Mouse (Mus musculus): Measurements from ENCODE around the gene Alcam.

Gene Alcam

DNA sequence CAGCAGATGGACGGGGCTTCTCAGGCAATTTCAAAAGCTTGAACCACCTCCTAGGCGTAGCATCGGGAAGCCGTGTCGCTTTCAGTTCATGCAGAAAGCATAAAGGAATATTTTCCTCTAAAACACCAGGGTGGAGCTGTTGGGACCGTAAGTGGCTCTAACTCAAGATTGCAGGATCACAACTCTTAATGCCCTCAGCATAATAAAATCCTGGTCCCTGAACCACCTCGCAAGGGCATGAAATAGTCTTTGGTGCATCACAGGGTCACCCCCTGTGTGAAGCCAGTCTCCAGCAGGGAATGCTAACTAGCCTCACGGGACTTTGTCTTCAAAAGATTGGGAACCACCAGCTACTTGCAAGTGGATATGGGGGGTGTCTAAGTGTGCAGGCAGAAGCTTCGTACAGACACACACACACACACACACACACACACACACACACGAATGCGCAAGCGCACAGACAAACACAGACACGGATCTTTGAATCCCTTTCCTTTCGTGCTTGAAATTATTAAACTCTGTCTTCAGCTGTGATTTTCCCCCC lies at the start of gene Alcam:
Gene Alcam (minus strand): TSS at position 104 of the 544 bp plus-strand sequence.
- peak; percentile 16 for DNase-seq

DNA sequence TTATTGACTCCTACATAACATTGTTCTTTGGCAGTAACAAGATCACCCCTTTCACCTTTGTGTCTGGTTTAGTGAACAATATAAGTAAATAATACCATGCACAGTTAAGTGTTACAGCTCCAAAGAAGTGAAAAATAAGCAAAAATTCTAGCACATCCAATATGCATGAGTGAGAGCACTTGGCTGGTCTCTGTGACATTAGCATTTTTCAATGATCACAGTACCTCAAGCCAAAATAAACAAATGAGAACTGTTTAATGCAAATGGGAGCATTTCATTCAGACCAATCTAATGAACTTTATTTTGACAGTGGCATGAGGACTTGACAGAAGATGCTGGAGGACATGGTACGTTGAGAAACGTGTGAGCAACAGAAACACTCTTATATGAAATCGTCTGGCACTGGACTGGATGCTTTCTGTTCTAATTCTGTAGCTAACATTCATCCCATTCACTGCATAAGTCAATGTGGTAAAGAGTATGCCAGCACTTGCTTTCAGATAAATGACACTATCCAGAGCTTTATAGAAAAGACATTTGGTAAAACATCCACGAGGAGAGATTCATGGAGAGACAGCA lies 45.0 kb upstream of the Alcam start:
- DNase-seq, result no peak

DNA sequence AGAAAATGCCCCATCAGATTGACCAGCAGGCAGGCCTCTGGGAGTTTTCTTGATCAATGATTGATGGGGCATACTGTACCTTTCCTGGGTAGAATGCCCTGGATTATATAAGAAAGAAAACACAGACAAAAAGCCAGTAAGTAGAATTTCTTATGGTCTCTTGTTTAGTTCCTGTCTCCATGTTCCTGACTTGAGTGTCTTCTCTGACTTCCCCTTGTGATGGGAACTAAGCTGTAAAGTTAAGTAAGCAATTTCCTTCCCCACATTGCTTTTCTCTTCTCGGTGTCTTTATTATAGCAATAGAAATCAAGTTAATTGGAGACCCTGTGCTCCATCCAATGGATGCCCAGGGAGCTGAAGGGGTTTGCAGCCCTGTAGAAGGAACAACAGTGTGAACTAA lies 36.7 kb upstream of the Alcam start:
- DNase-seq, result no peak

- no peak for DNase-seq
These were observed 20.4 kb upstream of the Alcam start for GRCm38 (mm10) chr16:52474235-52474634.

DNA sequence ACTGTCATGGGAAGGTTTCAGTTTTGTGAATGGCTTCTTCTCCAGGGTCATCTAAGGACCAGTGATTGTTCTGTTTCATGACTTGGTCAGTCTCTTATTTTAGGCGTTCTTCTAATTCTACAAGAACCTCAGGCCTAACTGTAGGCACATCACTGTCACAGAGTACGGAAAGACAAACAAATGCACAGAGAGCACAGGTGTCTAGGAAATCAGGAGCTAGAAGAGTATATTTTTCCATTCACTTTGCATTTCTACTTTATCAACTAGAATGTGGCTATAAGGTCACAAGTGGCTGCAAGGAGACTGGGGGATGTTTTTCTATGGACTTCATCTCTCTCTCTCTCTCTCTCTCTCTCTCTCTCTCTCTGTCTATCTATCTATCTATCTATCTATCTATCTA lies 19.2 kb upstream of the Alcam start:
- no peak for DNase-seq

- no peak for DNase-seq
These were observed 18.8 kb upstream of the Alcam start for GRCm38 (mm10) chr16:52472635-52473034.

- no peak for DNase-seq
These were observed 18.2 kb upstream of the Alcam start for GRCm38 (mm10) chr16:52472059-52472458.

DNA sequence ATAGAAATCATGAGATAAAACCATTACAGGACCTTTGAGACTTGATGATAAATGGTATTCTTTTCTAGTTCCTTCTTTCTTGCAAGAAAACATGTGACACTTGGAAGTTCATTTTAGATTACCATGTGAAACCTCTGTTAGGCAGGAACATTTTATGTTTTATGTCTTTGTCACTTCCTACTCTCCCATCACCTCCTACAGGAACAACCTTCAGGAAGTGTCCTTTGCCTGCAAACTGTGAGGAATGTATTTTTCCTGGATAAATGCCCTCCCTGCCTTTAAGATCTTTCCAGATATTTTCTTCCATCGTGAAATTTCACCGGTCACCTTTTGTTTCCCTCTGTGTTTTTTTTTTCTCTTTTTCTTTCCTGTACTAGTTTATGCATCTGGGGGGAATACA lies 17.0 kb upstream of the Alcam start:
- DNase-seq, result no peak

GRCm38 (mm10) chr16:52470226-52470625 lies 16.4 kb upstream of the Alcam start:
- DNase-seq, result no peak

DNA sequence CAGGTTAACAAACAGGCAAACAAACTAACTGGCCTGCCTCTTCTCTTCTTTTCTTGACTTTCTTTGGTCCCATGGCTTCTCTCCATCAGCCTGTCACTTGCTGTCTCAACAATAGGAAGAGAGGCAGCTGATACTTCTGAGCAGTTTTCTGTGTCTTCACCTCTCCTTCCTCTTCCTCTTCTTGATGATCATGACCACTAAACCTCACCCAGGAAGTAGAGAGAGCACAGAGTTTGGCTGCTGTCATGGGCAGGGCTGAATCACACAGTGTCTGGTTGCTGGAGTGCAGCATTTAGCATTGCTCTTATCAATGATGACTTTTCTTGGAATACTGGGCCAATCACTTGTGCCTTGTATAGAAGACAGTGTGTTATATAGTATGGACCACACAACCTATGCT lies 14.6 kb upstream of the Alcam start:
- no peak for DNase-seq

DNA sequence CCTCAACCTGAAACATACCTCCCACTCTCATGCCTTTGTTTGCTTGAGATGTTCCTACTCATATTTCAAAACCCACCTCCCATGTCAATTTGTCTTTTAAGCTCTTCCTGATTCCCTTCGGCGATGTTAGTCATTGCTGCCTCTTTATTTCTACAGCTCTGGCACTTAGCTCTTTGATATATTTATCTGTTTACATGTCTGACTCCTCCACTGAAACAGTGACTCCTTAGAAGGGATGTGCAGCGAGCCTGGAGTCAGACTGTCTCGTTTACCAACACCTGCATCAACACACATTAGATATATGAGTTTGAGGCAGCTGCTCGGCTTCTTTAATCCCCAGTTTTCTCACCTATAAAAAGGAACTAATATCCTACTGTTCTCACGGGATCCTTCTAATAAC lies 12.9 kb upstream of the Alcam start:
- DNase-seq, result no peak

GRCm38 (mm10) chr16:52464597-52464996 lies 10.7 kb upstream of the Alcam start:
- no peak for DNase-seq

- peak; percentile 93 for DNase-seq
These were observed 785 bp downstream of the Alcam start for GRCm38 (mm10) chr16:52452862-52453715.

DNA sequence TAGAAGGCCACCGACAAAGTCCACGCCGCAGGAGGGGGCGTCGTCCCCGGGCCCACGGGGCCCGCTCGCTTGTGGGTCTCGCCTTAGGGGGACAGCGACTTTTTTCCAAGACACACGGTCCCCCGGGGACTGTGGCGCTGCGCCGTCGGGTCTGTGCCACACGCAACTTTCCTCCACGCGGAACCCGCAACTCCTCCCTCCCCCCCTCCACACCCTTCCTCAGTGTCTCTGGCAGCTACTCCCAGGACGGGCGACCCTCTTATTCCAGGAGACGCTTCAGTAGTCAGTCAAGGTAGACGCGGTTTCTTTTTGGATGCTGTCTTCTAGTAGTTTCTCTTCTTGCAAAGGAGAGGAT lies 1.4 kb downstream of the Alcam start:
- no peak for DNase-seq

DNA sequence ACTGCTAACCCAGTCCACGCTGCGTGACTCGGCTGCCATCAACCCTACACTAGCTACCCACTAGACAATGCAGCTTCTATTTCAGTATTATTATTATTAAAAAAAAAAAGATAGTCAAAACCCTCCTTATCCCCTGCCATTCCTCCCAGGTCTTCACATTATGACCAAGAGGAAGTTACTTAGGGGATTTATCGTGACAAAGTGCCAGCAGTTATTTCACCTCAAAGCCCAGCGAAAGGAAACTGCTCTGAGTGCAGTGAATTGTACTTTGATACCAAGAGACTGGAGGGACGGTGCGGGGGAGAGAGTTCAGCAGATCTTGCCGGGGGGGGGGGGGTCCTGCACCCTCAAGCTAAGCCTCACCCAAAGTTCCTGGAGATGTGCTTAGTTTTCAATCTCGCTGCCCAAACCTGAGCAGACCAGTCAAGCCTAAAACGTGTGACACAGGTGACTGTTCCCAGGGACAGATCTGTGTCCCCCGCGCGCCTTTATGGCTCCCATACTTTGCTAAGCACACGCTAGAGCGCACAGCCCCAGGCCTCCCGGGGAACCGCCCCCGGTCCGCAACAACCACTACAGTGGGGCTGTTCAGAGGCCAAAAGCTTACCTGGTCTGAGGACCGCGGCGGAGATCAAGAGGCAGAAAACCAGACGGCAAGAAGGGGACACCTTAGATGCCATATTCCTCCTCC lies 1.9 kb downstream of the Alcam start:
- peak; percentile 19 for DNase-seq

DNA sequence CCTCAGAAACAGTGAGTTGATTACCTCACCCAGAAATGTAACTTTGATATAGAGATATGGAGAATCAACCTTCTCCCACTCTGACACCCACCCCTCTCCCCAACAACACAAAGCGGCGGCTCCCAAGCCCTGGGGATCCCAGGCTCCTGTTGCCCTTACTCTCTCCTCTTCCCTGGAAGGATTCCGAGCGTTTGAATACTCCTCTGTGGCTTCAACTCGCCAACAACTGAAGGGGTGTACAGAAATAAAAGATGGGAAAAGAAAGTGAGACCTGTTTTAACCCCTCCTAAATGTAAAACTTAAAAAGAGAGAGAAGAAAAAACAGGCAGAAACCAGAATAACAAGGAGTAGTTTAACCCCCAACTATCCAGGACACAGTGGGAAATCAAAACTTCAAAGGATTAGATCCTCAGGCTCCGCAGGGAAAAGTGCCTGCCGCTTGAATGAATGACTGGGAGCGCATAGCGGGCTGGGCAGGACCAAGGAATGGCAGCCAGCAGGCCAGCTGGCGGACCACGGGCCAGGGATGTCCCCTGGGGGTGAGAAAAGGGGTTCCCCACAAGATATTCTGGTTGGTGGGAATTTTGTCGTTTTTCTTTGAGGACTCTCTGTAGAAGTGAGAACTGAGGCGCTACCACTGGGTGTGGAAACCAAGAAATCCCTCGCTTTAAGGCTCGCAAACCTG lies 2.6 kb downstream of the Alcam start:
- DNase-seq, result peak; percentile 3

- peak; percentile 16 for DNase-seq
These were observed 3.4 kb downstream of the Alcam start for GRCm38 (mm10) chr16:52450245-52451100.

- no peak for DNase-seq
These were observed 4.0 kb downstream of the Alcam start for GRCm38 (mm10) chr16:52449889-52450244.

DNA sequence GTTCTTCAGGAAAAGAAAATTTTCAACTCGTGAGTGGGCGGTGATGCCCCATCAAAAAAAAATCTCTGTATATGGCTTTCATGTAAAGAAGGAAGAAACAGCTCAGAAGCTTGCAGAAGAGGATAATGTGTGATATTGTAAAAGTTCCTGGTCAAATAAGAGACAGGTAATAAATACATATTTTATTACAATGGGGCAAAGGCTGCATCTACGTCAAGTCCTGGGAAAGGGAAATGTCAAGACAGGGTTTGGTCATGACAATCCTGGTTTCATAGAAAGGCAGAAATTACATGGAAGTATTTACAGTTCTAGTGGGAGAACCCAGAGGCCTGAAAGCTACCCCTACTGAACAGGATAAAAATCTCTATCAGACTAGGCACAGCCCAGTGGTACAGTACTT lies 7.9 kb downstream of the Alcam start:
- DNase-seq, result no peak

DNA sequence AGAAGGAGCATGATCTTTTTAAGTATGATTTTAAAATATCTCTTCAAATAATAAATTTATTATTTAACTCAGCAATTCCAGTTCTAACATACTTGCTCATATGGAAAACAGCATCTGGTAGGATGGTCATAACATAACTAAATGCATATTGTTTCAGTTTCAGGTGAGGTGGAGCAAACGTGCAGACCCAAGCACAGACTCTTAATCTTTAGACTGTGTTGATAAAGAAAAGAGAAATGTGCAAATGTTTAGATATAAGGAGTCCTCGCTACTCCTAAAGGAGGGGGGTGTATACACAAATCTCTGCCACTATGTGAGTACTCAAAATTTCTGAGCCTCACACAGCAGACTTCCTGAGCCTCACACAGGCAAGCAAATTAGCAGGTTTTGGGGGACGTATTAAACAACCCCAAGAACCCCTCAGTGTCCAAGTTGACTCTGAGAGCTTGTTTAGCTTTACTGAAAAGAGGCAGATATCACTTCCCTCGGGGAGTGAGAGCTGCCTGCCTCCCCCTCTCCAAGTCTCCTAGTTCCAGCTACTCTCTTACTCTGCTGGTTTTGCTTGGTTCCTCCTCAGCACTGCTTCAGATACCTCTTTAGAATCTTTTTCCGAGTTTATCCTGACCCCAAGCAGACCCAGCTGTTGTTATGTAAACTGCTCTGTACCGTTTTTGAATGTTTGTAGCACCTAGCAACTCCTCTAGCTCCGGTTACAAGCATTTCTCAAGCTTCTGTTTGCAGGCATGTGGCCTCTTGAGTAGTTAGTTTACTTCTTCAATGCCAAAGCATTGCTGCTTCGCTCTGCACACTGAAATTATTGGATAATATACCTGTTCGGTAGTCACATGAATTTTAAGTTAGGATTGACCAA lies 10.0 kb downstream of the Alcam start:
- no peak for DNase-seq

GRCm38 (mm10) chr16:52443055-52443454 lies 10.8 kb downstream of the Alcam start:
- no peak for DNase-seq

All from thymus, postnatal 25 days (tissue).